Mouse (Mus musculus) bone marrow macrophage, adult 2 months (primary cell): Measurements from ENCODE around the gene Nyap1. TPM values are rescaled to one million over a fixed set of nuclear protein-coding genes. Genes with fewer than 3 reads are reported as not detected.
"Not testable (repeated sequence)": the region's sequence is repeated elsewhere in the genome, so short reads cannot be mapped to it uniquely, and the experiment has no call there.

Source experiments
- H3K27ac ChIP-seq: 2 replicates; pipeline ENCODE4 v1.5.1; 2012; ENCODE audit warnings: low read depth, low read length; ENCODE audit not compliant: insufficient read depth
- H3K4me1 ChIP-seq: 2 replicates; pipeline ENCODE4 v1.6.1; 2012; ENCODE audit warnings: low read length; ENCODE audit not compliant: control insufficient read depth, insufficient read depth
- H3K4me3 ChIP-seq: 2 replicates; pipeline ENCODE4 v1.5.1; 2012; ENCODE audit warnings: mild to moderate bottlenecking, low read length, moderate library complexity; ENCODE audit not compliant: insufficient read depth
- CTCF ChIP-seq: IDR thresholded peaks from 2 replicates; pipeline ENCODE4 v1.5.1; 2012; ENCODE audit warnings: low read depth, mild to moderate bottlenecking, low read length, moderate library complexity
- POLR2A ChIP-seq: IDR thresholded peaks from 2 replicates; pipeline ENCODE4 v1.6.1; 2012; ENCODE audit warnings: mild to moderate bottlenecking, low read depth, low read length, borderline replicate concordance
- polyA plus RNA-seq: library from polyadenylated mRNA; stranded (reverse); fragments of >200 nt; gene quantifications from 2 replicates; pipeline ENCODE4 v1.2.4, GENCODE M21; 2012; ENCODE audit not compliant: missing spikeins, insufficient read depth, insufficient read length

Gene Nyap1
- polyA plus RNA-seq, 1 experiment, result 1.5 TPM

GRCm38 (mm10) chr5:137733638-137734288 lies 7.6 kb downstream of the Nyap1 start:
- TF ChIP-seq POLR2A, result no peak
- no peak for TF ChIP-seq CTCF
- peaks cover 9% of the 10 kb centered on the region; the same call in 1 of the 2 replicates for H3K4me1 ChIP-seq
- no peak overlapping the region for H3K27ac ChIP-seq
- H3K4me3 ChIP-seq, result no peak overlapping the region

GRCm38 (mm10) chr5:137726767-137727166 lies 14.6 kb downstream of the Nyap1 start:
- TF ChIP-seq POLR2A (no peak), CTCF (no peak)
- H3K4me1 ChIP-seq, result peaks cover 7% of the 10 kb centered on the region
- H3K4me3 ChIP-seq, result no peak overlapping the region
- no peak overlapping the region for H3K27ac ChIP-seq

GRCm38 (mm10) chr5:137723840-137724239 lies 17.6 kb downstream of the Nyap1 start:
- TF ChIP-seq CTCF, result no peak
- TF ChIP-seq POLR2A, result no peak
- Histone ChIP-seq H3K4me1 (peaks cover 17% of the 10 kb centered on the region), H3K27ac (no peak overlapping the region), H3K4me3 (no peak overlapping the region)

- peaks cover 34% of the 10 kb centered on the region for H3K4me1 ChIP-seq
- not testable (repeated sequence) for H3K4me3 ChIP-seq, H3K27ac ChIP-seq
These were observed 20.7 kb downstream of the Nyap1 start for GRCm38 (mm10) chr5:137720558-137721164.

- Histone ChIP-seq H3K27ac (peak overlapping the region; percentile 11; the same call in 1 of the 2 replicates), H3K4me1 (peaks cover 33% of the 10 kb centered on the region), H3K4me3 (no peak overlapping the region)
- TF ChIP-seq CTCF (no peak), POLR2A (no peak)
These were observed 22.3 kb downstream of the Nyap1 start for GRCm38 (mm10) chr5:137719088-137719487.

- no peak overlapping the region for H3K4me3 ChIP-seq
- H3K4me1 ChIP-seq, result peaks cover 27% of the 10 kb centered on the region
- H3K27ac ChIP-seq, result peak overlapping the region; percentile 80
- TF ChIP-seq CTCF, result no peak
- TF ChIP-seq POLR2A, result no peak
These were observed 23.2 kb downstream of the Nyap1 start for GRCm38 (mm10) chr5:137718020-137718790.

- Histone ChIP-seq H3K4me1 (peaks cover 29% of the 10 kb centered on the region), H3K27ac (no peak overlapping the region), H3K4me3 (no peak overlapping the region)
- TF ChIP-seq POLR2A (no peak), CTCF (no peak)
These were observed 25.7 kb downstream of the Nyap1 start for GRCm38 (mm10) chr5:137715685-137716084.

GRCm38 (mm10) chr5:137713454-137713853 lies 28.0 kb downstream of the Nyap1 start:
- peaks cover 22% of the 10 kb centered on the region for H3K4me1 ChIP-seq
- H3K4me3 ChIP-seq, result no peak overlapping the region
- TF ChIP-seq POLR2A, result no peak
- TF ChIP-seq CTCF, result no peak
- H3K27ac ChIP-seq, result no peak overlapping the region

- peaks cover 36% of the 10 kb centered on the region for H3K4me1 ChIP-seq
- H3K27ac ChIP-seq, result peak overlapping the region; percentile 89
- TF ChIP-seq CTCF, result no peak
- TF ChIP-seq POLR2A, result no peak
- H3K4me3 ChIP-seq, result no peak overlapping the region
These were observed 34.3 kb downstream of the Nyap1 start for GRCm38 (mm10) chr5:137706913-137707633.

GRCm38 (mm10) chr5:137705242-137705641 lies 36.2 kb downstream of the Nyap1 start:
- peak overlapping the region; percentile 28 for H3K4me3 ChIP-seq
- peak overlapping the region; percentile 62 for H3K27ac ChIP-seq
- TF ChIP-seq CTCF, result no peak
- no peak for TF ChIP-seq POLR2A
- peaks cover 36% of the 10 kb centered on the region for H3K4me1 ChIP-seq
